Mouse (Mus musculus) inflammation-experienced regulatory T-cells (primary cell): ENCODE results near the gene Rrp36. TPM values are rescaled to one million over a fixed set of nuclear protein-coding genes. Genes with fewer than 3 reads are reported as not detected.

Experiments
- polyA plus RNA-seq, 2 experiments: library from polyadenylated mRNA; unstranded; fragments of 100-300 nt; shearing (Covaris generic); gene quantifications; one replicate each; pipeline ENCODE4 v1.2.1; 2017

Gene Rrp36
- polyA plus RNA-seq = 10 to 100 TPM; 58.4 to 61.9 TPM

DNA sequence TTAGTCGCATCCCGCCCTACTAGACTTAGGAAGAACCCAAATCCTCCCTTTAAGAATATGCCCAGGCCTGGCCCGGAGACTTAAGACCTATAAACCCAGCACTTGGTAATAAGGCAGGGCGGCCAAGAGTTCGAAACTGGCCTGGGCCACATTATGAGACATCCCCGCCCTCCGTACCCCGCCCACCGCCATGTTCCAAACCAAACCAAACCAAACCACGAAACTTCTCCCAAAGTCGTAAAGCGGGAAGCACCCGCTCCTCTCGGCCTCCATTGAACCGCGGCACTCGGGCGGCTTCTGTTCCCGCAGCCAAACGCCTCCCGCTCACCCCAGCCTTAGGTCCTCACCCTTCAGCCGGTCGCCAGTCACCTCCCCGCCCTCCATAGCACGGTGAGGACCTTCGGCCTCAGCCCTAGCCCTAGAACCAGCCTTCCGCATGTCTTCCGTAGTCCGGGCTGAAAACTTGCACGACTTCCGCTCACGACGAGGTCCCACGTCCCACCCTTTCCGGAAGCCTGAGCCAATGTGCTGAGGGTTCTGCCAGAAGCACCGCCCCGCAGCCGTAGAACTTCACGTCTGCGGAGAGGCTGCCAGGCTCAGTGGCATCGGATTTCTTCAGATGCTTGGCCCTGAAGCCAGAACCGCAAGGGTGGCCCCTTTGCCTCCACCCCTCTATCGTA is at the start of gene Rrp36:
TSS of gene Rrp36 (minus strand) at position 503 of the 680 bp plus-strand sequence.

GRCm38 (mm10) chr17:46710959-46711597 is 36.9 kb upstream of the Rrp36 start, which contains the start of gene Pex6:
Gene Pex6 (plus strand): TSS chr17:46711463.

DNA sequence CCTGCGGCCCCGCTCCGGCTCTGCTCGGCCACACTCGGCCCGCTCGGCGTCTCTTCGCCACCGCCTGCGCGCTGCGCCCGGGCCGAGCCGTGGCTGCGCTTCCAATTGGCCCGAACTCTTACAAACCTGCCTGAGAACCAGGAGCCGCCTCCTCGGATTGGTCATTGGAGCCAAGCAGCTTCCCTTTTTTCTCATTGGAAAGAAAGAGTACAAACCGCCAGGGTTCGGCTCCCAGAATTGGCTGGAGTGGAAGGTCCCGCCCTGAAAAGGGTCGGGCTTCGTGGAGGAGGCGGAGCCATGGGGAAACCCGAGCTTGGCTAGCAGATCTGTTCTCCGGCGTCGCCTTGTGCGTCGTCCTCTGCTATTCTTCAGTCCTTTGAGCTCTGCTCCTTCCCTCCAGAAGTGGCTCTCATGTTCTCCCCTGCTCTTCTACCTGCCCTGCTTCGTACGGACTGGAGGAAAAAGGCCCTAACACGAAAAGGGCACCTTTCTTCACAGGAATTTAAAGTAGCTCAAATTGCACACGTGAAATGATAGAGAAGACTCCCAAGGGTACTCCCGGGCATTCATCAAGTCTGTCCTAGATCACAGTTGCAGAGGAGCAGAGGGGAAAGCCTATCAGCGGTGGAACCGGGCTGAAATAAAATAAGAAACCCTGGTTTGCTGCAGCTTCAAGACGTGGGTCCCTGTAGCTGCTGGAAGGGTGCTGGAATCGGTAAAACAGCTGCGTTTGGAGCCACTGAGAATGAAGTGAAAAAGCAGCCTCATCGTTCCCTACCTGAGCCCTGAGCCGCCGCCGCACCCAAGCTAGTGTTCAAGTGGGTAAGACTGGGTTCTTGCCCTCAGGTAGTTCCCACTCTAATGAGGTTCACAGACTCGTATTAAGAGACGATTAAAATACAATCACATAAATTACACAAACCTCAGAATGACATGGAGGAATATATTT is 31.0 kb upstream of the Rrp36 start, which contains the start of gene Ppp2r5d:
TSS of gene Ppp2r5d (minus strand) at position 225 of the 949 bp plus-strand sequence.

GRCm38 (mm10) chr17:46680760-46681373 is 6.7 kb upstream of the Rrp36 start, which contains the start of gene Klhdc3:
Gene Klhdc3 (minus strand): TSS chr17:46680914.

DNA sequence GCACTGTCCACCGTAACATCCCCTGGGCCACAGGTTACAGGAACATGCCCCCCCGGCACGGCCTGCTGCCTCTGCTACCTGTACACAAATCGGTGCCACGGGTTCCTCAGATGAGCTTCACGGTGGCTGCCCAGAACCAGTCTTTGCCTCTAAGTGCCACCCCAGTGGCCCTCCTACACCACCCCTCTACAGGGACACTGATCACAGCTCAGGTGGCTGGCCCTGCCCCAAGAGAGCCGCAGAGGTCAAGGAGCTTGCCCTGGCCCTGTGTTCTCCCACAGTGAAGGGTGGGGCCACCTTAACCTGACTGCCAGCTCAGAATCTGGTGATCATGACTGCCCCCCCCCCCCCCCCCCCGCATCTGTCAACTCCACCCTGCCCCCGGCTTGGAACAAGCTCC is 4.3 kb upstream of the Rrp36 start, which contains the start of gene Mea1:
TSS of gene Mea1 (plus strand) at position 378 of the 400 bp plus-strand sequence.

GRCm38 (mm10) chr17:46650232-46651031 is 23.7 kb downstream of the Rrp36 start, which contains the start of gene Cul7:
Gene Cul7 (plus strand): TSS chr17:46650337.

DNA sequence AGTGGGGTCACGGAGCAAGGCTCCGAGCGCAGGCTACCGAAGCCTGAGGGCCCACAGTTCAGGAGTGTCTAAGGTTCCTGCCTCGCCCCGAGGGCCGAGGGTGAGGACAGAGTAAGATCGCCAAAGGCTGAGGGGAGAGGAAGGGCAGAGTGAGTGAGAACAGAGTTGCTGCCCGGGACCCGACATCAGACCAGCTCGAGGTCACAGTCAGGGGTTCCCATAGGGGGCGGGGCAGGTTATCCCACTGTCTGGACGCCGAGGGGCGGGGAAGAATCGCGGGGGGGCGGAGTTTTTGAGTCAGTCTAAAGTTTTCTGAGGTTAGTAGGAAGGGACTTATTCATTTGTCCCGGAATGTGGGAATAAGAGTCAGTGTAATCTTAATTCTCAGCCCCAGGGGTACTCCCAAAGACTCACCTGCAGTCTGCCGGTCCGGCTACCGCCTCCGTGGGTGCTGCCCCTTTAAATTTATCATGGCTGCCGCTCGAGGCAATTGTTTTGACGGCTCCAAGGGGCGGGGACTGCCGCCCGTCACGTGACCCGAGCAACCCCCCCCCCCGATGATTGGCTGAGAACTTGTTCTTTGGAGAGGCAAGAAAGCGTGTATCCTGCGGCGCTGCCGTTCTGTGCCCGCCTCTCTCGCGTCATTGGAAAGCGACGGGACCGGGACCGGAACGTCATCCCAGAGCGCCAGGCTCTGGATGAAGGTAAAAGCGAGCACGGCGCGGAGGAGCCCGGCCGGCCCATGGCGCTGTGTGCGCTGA is 28.4 kb downstream of the Rrp36 start, which contains the start of the genes Klc4 and Mrpl2:
TSS of gene Klc4 (minus strand) at position 462 of the 761 bp plus-strand sequence.
TSS of gene Mrpl2 (plus strand) at position 669 of the 761 bp plus-strand sequence.

GRCm38 (mm10) chr17:46628791-46629684 is 45.1 kb downstream of the Rrp36 start, which contains the start of gene Ptk7:
Gene Ptk7 (minus strand): TSS chr17:46629504.

Other genes with a start within 250 kb of the Rrp36 start
- gene Crip3, start 245.4 kb downstream of the Rrp36 start, polyA plus RNA-seq = under 1 TPM in 1 of 2 experiments, not detected in 1; 0.33 TPM
- under 1 TPM in 1 of 2 experiments, not detected in 1; 0.11 TPM for gene Slc22a7, start 235.9 kb downstream of the Rrp36 start, polyA plus RNA-seq
- 1 to 10 TPM; 1.1 to 1.6 TPM for gene Ttbk1, start 186.7 kb downstream of the Rrp36 start, polyA plus RNA-seq
- gene Dnph1, start 177.6 kb downstream of the Rrp36 start, polyA plus RNA-seq = 1 to 10 TPM in 1 of 2 experiments, under 1 TPM in 1; 0.55 to 4.5 TPM
- 1 to 10 TPM; 6.1 to 7.9 TPM for gene Cul9, start 128.0 kb downstream of the Rrp36 start, polyA plus RNA-seq
- gene Srf, start 118.2 kb downstream of the Rrp36 start, polyA plus RNA-seq = 10 to 100 TPM; 37.4 to 37.8 TPM
- gene Ptk7, start 44.8 kb downstream of the Rrp36 start, polyA plus RNA-seq = under 1 TPM; 0.05 to 0.65 TPM
- gene Klc4, start 28.3 kb downstream of the Rrp36 start, polyA plus RNA-seq = 10 to 100 TPM; 20.3 to 22.7 TPM
- 10 to 100 TPM; 43.1 to 70.4 TPM for gene Mrpl2, start 28.1 kb downstream of the Rrp36 start, polyA plus RNA-seq
- 10 to 100 TPM in 1 of 2 experiments, 1 to 10 TPM in 1; 4.5 to 10.7 TPM for gene Cul7, start 24.0 kb downstream of the Rrp36 start, polyA plus RNA-seq
- 100 to 1,000 TPM; 121 to 157 TPM for gene Mea1, start 4.4 kb upstream of the Rrp36 start, polyA plus RNA-seq
- 10 to 100 TPM; 49.1 to 55.5 TPM for gene Klhdc3, start 6.6 kb upstream of the Rrp36 start, polyA plus RNA-seq
- gene Ppp2r5d, start 30.8 kb upstream of the Rrp36 start, polyA plus RNA-seq = 10 to 100 TPM; 68.8 to 83.5 TPM
- 10 to 100 TPM; 46.9 to 49.2 TPM for gene Pex6, start 37.1 kb upstream of the Rrp36 start, polyA plus RNA-seq
- 1 to 10 TPM; 1.2 to 2.7 TPM for gene Gnmt, start 54.8 kb upstream of the Rrp36 start, polyA plus RNA-seq
- gene Cnpy3, start 77.9 kb upstream of the Rrp36 start, polyA plus RNA-seq = 10 to 100 TPM; 52.9 to 67.7 TPM
- under 1 TPM in 1 of 2 experiments, not detected in 1; 0.66 TPM for gene Ptcra, start 89.4 kb upstream of the Rrp36 start, polyA plus RNA-seq
- 10 to 100 TPM; 25.3 to 26.4 TPM for gene 2310039H08Rik, start 98.3 kb upstream of the Rrp36 start, polyA plus RNA-seq
- 100 to 1,000 TPM; 118 to 123 TPM for gene Rpl7l1, start 108.3 kb upstream of the Rrp36 start, polyA plus RNA-seq
- gene Bicral, start 184.1 kb upstream of the Rrp36 start, polyA plus RNA-seq = 10 to 100 TPM; 35.0 to 36.8 TPM
- 10 to 100 TPM; 52.3 to 54.9 TPM for gene Tbcc, start 216.3 kb upstream of the Rrp36 start, polyA plus RNA-seq
- 1 to 10 TPM in 1 of 2 experiments, under 1 TPM in 1; 0.41 to 1.3 TPM for gene Prph2, start 236.1 kb upstream of the Rrp36 start, polyA plus RNA-seq